In the genomic region with DNA sequence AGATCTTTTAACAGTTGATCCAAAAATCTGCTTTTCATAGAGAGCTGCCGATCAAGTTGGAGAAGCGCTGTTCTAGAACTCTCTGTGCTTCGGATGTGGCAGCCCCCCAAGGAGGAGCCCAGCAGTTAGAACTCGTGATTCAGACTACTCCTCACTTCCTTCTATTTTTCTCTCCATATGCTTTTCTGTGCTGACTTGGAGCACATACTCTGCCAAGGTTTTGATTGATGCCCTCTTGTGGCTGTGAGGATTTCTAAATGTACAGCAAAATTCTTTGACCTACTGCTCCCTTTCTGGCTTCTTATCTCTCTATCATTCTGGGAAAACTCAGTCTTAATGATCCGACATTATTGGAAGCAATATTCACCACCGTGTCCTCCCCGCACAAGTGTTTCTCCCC, we compare ENCODE assay signal across 16 mouse cellular contexts.
DNase-seq lines count a peak whose midpoint lies in the region; ATAC-seq and TF ChIP-seq lines count a peak whose summit lies in the region.
"Had no signal": no experiment of that assay in that cellular context is flagged by ENCODE, and none has a peak within 500 bp of the region (broad histone marks: within the 10 kb centered on the region; RNA-seq: fewer than 3 reads in every experiment).

No protein-coding gene starts in this region.

- intact Hi-C loops in gastrocnemius, postnatal 14 days (cut with DNase I; ENCODE audit: low total_unique reads), result no loop called here

- H3K27ac ChIP-seq in intestine, embryonic 15.5 days, result no peak overlapping the region
- no peak overlapping the region for H3K27ac ChIP-seq in intestine, embryonic 16.5 days (ENCODE audit: low read length)
- H3K27ac ChIP-seq in MEL (ENCODE audit: control insufficient read depth, low read depth, low read length), result no peak overlapping the region
- H3K27ac ChIP-seq: embryonic facial prominence, embryonic 15.5 days; forebrain, embryonic 15.5 days; liver, embryonic 13.5 days had no signal

- TF ChIP-seq CTCF in MEL (IDR thresholded peaks at IDR 0.05 in 2 of 3, conservative IDR thresholded peaks at IDR 0.05 in 1 of 3; ENCODE audit: control insufficient read depth in 1 of 3, insufficient read depth in 1 of 3, low read depth in 2 of 3, low read length in 3 of 3, poor library complexity in 1 of 3, severe bottlenecking in 1 of 3), result peak in 1 of 3 experiments; percentile 16; a peak in 1 of 6 replicates
- no peak for TF ChIP-seq CTCF in brain, embryonic 14.5 days (IDR thresholded peaks at IDR 0.05; ENCODE audit: borderline replicate concordance, extremely low read depth, insufficient read depth, insufficient read length)

- peak; percentile 23 for DNase-seq in lung, postnatal 25 days (ENCODE audit: low spot score)
- DNase-seq in lung, postnatal 14 days, result no peak
- peak; percentile 9 for DNase-seq in MEL (ENCODE audit: low read depth, low spot score)
- DNase-seq in brain, embryonic 14.5 days (ENCODE audit: low read depth), result peak; percentile 42
- no peak for DNase-seq in gastrocnemius, postnatal 14 days
- DNase-seq: adrenal gland, postnatal 36 days; gastrocnemius, postnatal 10 days; heart, postnatal 36 days; kidney, adult 11 months; liver, embryonic 13.5 days; thymus, postnatal 25 days had no signal

- peak; percentile 39; the same call in 1 of the 2 replicates for ATAC-seq in intestine, embryonic 15.5 days
- ATAC-seq in intestine, embryonic 16.5 days, result no peak
- ATAC-seq in monocyte, adult 5-6 weeks (replicated peaks; ENCODE audit: insufficient number of reproducible peaks, low FRiP score, low TSS enrichment, poor library complexity, severe bottlenecking), result no peak
- ATAC-seq: forebrain, embryonic 15.5 days had no signal

- H3K4me3 ChIP-seq in intestine, embryonic 15.5 days (replicated peaks), result no peak overlapping the region
- H3K4me3 ChIP-seq in intestine, embryonic 16.5 days (ENCODE audit: low read length), result no peak overlapping the region
- no peak overlapping the region for H3K4me3 ChIP-seq in MEL (ENCODE audit: control insufficient read depth in 1 of 2, insufficient read depth in 1 of 2, low read depth in 2 of 2, low read length in 2 of 2)
- H3K4me3 ChIP-seq: embryonic facial prominence, embryonic 15.5 days; forebrain, embryonic 15.5 days; liver, embryonic 13.5 days had no signal

- WGBS in intestine, embryonic 15.5 days, result 58% methylated on average over 7 of the region's 7 CpGs
- WGBS in intestine, embryonic 16.5 days, result 63% methylated on average over 7 of the region's 7 CpGs

- TF ChIP-seq POLR2A in MEL (IDR thresholded peaks at IDR 0.05; ENCODE audit: control insufficient read depth in 1 of 2, insufficient read depth in 1 of 2, low read depth in 1 of 2, low read length in 2 of 2, poor library complexity in 1 of 2), result no peak
- no peak for TF ChIP-seq POLR2A in brain, embryonic 14.5 days (IDR thresholded peaks at IDR 0.05; ENCODE audit: borderline replicate concordance, extremely low read depth, insufficient read depth, insufficient read length, poor library complexity, severe bottlenecking)

- TF ChIP-seq RAD21 in MEL (IDR thresholded peaks at IDR 0.05; ENCODE audit: low read depth, low read length), result peak; percentile 13

- no peaks in the 10 kb centered on the region for H3K27me3 ChIP-seq in intestine, embryonic 15.5 days (replicated peaks)
- no peaks in the 10 kb centered on the region for H3K27me3 ChIP-seq in intestine, embryonic 16.5 days (replicated peaks; ENCODE audit: control insufficient read depth, insufficient read depth, low read length)
- H3K27me3 ChIP-seq in MEL (ENCODE audit: control insufficient read depth in 1 of 2, insufficient read depth in 2 of 2, low read length in 2 of 2), result 0 out of 4 replicates have a peak, but pooled peaks cover 0 to 1% of the 10 kb centered on the region in 2 experiments
- H3K27me3 ChIP-seq: embryonic facial prominence, embryonic 15.5 days; forebrain, embryonic 15.5 days; liver, embryonic 13.5 days had no signal

- no peaks in the 10 kb centered on the region for H3K9me3 ChIP-seq in intestine, embryonic 15.5 days
- no peaks in the 10 kb centered on the region for H3K9me3 ChIP-seq in intestine, embryonic 16.5 days (ENCODE audit: control insufficient read depth, low read length)
- H3K9me3 ChIP-seq in MEL (replicated peaks; ENCODE audit: insufficient read depth, low read length), result no peaks in the 10 kb centered on the region
- H3K9me3 ChIP-seq: embryonic facial prominence, embryonic 15.5 days; forebrain, embryonic 15.5 days; liver, embryonic 13.5 days had no signal

- H3K79me2 ChIP-seq in MEL (ENCODE audit: control insufficient read depth, insufficient read depth, low read length, poor library complexity), result no peaks in the 10 kb centered on the region

- H3K36me3 ChIP-seq in intestine, embryonic 15.5 days, result no peaks in the 10 kb centered on the region
- H3K36me3 ChIP-seq in intestine, embryonic 16.5 days (ENCODE audit: control insufficient read depth, insufficient read depth, low read length), result no peaks in the 10 kb centered on the region
- H3K36me3 ChIP-seq in MEL (ENCODE audit: control insufficient read depth in 1 of 2, insufficient read depth in 2 of 2, low read length in 2 of 2), result no peaks in the 10 kb centered on the region
- H3K36me3 ChIP-seq: embryonic facial prominence, embryonic 15.5 days; forebrain, embryonic 15.5 days; liver, embryonic 13.5 days had no signal

- no peak for TF ChIP-seq EP300 in MEL (IDR thresholded peaks at IDR 0.05; ENCODE audit: low read depth in 1 of 2, low read length in 2 of 2)

- no peak overlapping the region for H3K4me2 ChIP-seq in intestine, embryonic 15.5 days (replicated peaks)
- H3K4me2 ChIP-seq in intestine, embryonic 16.5 days (ENCODE audit: low read depth, low read length), result no peak overlapping the region
- H3K4me2 ChIP-seq: embryonic facial prominence, embryonic 15.5 days; forebrain, embryonic 15.5 days; liver, embryonic 13.5 days had no signal

- H3K4me1 ChIP-seq in intestine, embryonic 15.5 days (replicated peaks), result no peaks in the 10 kb centered on the region
- no peaks in the 10 kb centered on the region for H3K4me1 ChIP-seq in intestine, embryonic 16.5 days (ENCODE audit: control insufficient read depth, insufficient read depth, low read length)
- H3K4me1 ChIP-seq in MEL (ENCODE audit: control insufficient read depth in 1 of 2, insufficient read depth in 2 of 2, low read length in 2 of 2), result no peaks in the 10 kb centered on the region
- H3K4me1 ChIP-seq: liver, embryonic 13.5 days had no signal

- H3K9ac ChIP-seq in intestine, embryonic 15.5 days, result no peak overlapping the region
- H3K9ac ChIP-seq in intestine, embryonic 16.5 days (ENCODE audit: low read depth, low read length), result no peak overlapping the region
- H3K9ac ChIP-seq in MEL (ENCODE audit: control insufficient read depth, low read depth, low read length, poor library complexity, severe bottlenecking), result no peak overlapping the region
- H3K9ac ChIP-seq: embryonic facial prominence, embryonic 15.5 days; forebrain, embryonic 15.5 days; liver, embryonic 13.5 days had no signal

TF ChIP-seq in MEL, 35 proteins besides CTCF, POLR2A, EP300 and RAD21:
- TF ChIP-seq MYC (IDR thresholded peaks at IDR 0.05; ENCODE audit: low read depth, low read length) (no peak), SMC3 (IDR thresholded peaks at IDR 0.05; ENCODE audit: low read depth, low read length) (peak; percentile 51)

Comparison
In these comparisons a context has a peak if more than half of its experiments do, and no peak if none do; other contexts are left out.
1. DNase-seq: peak in lung, postnatal 25 days (single experiment), MEL (single experiment) and brain, embryonic 14.5 days (single experiment); none in lung, postnatal 14 days (single experiment) and gastrocnemius, postnatal 14 days (single experiment).